Mouse (Mus musculus): Measurements from ENCODE around the gene Cdhr3.

GRCm38 (mm10) chr12:33035089-33035718 is 57.5 kb downstream of the Cdhr3 start:
- no peak for TF ChIP-seq MAX (IDR thresholded peaks at IDR 0.05)
- TF ChIP-seq CTCF (IDR thresholded peaks at IDR 0.05; ENCODE audit: control insufficient read depth, insufficient read depth, insufficient read length) = no peak
- no peak for TF ChIP-seq USF1 (IDR thresholded peaks at IDR 0.05; ENCODE audit: low read depth)
- no peak for TF ChIP-seq MYOD1 (IDR thresholded peaks at IDR 0.05; ENCODE audit: control insufficient read depth, insufficient read length, low read depth)
- no peak for TF ChIP-seq FOSL1 (IDR thresholded peaks at IDR 0.05; ENCODE audit: insufficient read depth, low read length, poor library complexity, severe bottlenecking)

All from C2C12 (cell line).